Comparison of ENCODE assay signal across 22 mouse cellular contexts in genomic region chr3:149147916-149148315, GRCm38 (mm10).
A peak's percentile ranks its signal among the peaks of the same experiment; 100 is the strongest.
DNase-seq lines count a peak whose midpoint lies in the region; ATAC-seq lines count a peak whose summit lies in the region.
"Had no signal": no experiment of that assay in that cellular context is flagged by ENCODE, and none has a peak within 500 bp of the region (broad histone marks: within the 10 kb centered on the region; RNA-seq: fewer than 3 reads in every experiment).

No protein-coding gene starts in this region.

- H3K9me3 ChIP-seq in kidney, embryonic 15.5 days (replicated peaks) = no peaks in the 10 kb centered on the region
- no peaks in the 10 kb centered on the region for H3K9me3 ChIP-seq in kidney, embryonic 16.5 days (ENCODE audit: low read length)
- no peaks in the 10 kb centered on the region for H3K9me3 ChIP-seq in midbrain, embryonic 11.5 days (ENCODE audit: control insufficient read depth, low read length)
- H3K9me3 ChIP-seq in midbrain, embryonic 14.5 days (ENCODE audit: control insufficient read depth, low read length) = no peaks in the 10 kb centered on the region

- peaks cover 12% of the 10 kb centered on the region; the same call in 1 of the 2 replicates for H3K4me1 ChIP-seq in kidney, embryonic 15.5 days
- H3K4me1 ChIP-seq in kidney, embryonic 16.5 days (ENCODE audit: insufficient read depth, low read length) = 0 out of 2 replicates have a peak, but pooled peaks cover 6% of the 10 kb centered on the region
- no peaks in the 10 kb centered on the region for H3K4me1 ChIP-seq in midbrain, embryonic 11.5 days (ENCODE audit: control insufficient read depth, insufficient read depth, low read length)
- H3K4me1 ChIP-seq in midbrain, embryonic 14.5 days (ENCODE audit: control insufficient read depth, insufficient read depth, low read length) = no peaks in the 10 kb centered on the region

- DNase-seq in heart, adult 11 months = peak; percentile 61
- DNase-seq in heart, postnatal 36 days = no peak
- no peak for DNase-seq in kidney, postnatal 25 days
- DNase-seq in kidney, postnatal 10 days = no peak
- DNase-seq in midbrain, embryonic 11.5 days (ENCODE audit: low spot score, missing footprints) = peak; percentile 61
- no peak for DNase-seq in midbrain, embryonic 14.5 days
- DNase-seq: adrenal gland, adult 2 months; adrenal gland, adult 8-10 months; adrenal gland, postnatal 10 days; adrenal gland, postnatal 14 days; adrenal gland, postnatal 25 days; adrenal gland, postnatal 36 days; B cell, adult 2 months; cerebellum, adult 11 months; cerebellum, adult 11-12 months had no signal

- H3K36me3 ChIP-seq in kidney, embryonic 15.5 days = no peaks in the 10 kb centered on the region
- H3K36me3 ChIP-seq in kidney, embryonic 16.5 days (ENCODE audit: insufficient read depth, low read length) = no peaks in the 10 kb centered on the region
- H3K36me3 ChIP-seq in midbrain, embryonic 11.5 days (ENCODE audit: control insufficient read depth, insufficient read depth, low read length) = no peaks in the 10 kb centered on the region
- H3K36me3 ChIP-seq in midbrain, embryonic 14.5 days (ENCODE audit: control insufficient read depth, insufficient read depth, low read length) = no peaks in the 10 kb centered on the region
- H3K36me3 ChIP-seq: G1E had no signal

- H3K4me2 ChIP-seq in kidney, embryonic 15.5 days = 0 out of 2 replicates have a peak overlapping the region, but pooled peaks have one; percentile 7
- peak overlapping the region; percentile 20; the same call in 1 of the 2 replicates for H3K4me2 ChIP-seq in kidney, embryonic 16.5 days (replicated peaks; ENCODE audit: low read depth, low read length)
- no peak overlapping the region for H3K4me2 ChIP-seq in midbrain, embryonic 11.5 days
- H3K4me2 ChIP-seq in midbrain, embryonic 14.5 days (ENCODE audit: low read length) = no peak overlapping the region

- H3K9ac ChIP-seq in kidney, embryonic 15.5 days = no peak overlapping the region
- no peak overlapping the region for H3K9ac ChIP-seq in kidney, embryonic 16.5 days (replicated peaks; ENCODE audit: low read length)
- no peak overlapping the region for H3K9ac ChIP-seq in midbrain, embryonic 11.5 days (ENCODE audit: low read length)
- no peak overlapping the region for H3K9ac ChIP-seq in midbrain, embryonic 14.5 days (replicated peaks; ENCODE audit: low read length)

- 68% methylated on average over 6 of the region's 6 CpGs for WGBS in kidney, embryonic 15.5 days
- 60% methylated on average over 6 of the region's 6 CpGs for WGBS in kidney, embryonic 16.5 days
- WGBS in midbrain, embryonic 11.5 days = 96% methylated on average over 6 of the region's 6 CpGs
- WGBS in midbrain, embryonic 14.5 days = 96% methylated on average over 6 of the region's 6 CpGs

- H3K27me3 ChIP-seq in kidney, embryonic 15.5 days = no peaks in the 10 kb centered on the region
- no peaks in the 10 kb centered on the region for H3K27me3 ChIP-seq in kidney, embryonic 16.5 days (ENCODE audit: insufficient read depth, low read length)
- H3K27me3 ChIP-seq in midbrain, embryonic 11.5 days (ENCODE audit: control insufficient read depth, insufficient read depth, low read length) = no peaks in the 10 kb centered on the region
- H3K27me3 ChIP-seq in midbrain, embryonic 14.5 days (ENCODE audit: control insufficient read depth, insufficient read depth, low read length) = no peaks in the 10 kb centered on the region
- H3K27me3 ChIP-seq: CH12.LX, Patski had no signal

- intact Hi-C loops in heart, postnatal 36 days (cut with DNase I) = no loop called here

- no peak overlapping the region for H3K4me3 ChIP-seq in kidney, embryonic 15.5 days (replicated peaks)
- H3K4me3 ChIP-seq in kidney, embryonic 16.5 days (ENCODE audit: low read length) = no peak overlapping the region
- no peak overlapping the region for H3K4me3 ChIP-seq in midbrain, embryonic 11.5 days (ENCODE audit: low read depth, low read length)
- H3K4me3 ChIP-seq in midbrain, embryonic 14.5 days (replicated peaks; ENCODE audit: low read depth, low read length) = no peak overlapping the region

- ATAC-seq in kidney, embryonic 15.5 days (replicated peaks; ENCODE audit: low FRiP score) = no peak
- no peak for ATAC-seq in kidney, embryonic 16.5 days (ENCODE audit: low FRiP score, low TSS enrichment)
- no peak for ATAC-seq in midbrain, embryonic 11.5 days (ENCODE audit: low FRiP score)
- no peak for ATAC-seq in midbrain, embryonic 14.5 days (ENCODE audit: low FRiP score, low TSS enrichment)
- ATAC-seq: activated CD4-positive, CD25-positive, alpha-beta regulatory T cell, adult 4 months; CD4-positive, CD25-positive, alpha-beta regulatory T cell, adult 4 months had no signal

- peak overlapping the region; percentile 75 for H3K27ac ChIP-seq in kidney, embryonic 15.5 days
- peak overlapping the region; percentile 56; the same call in 1 of the 2 replicates for H3K27ac ChIP-seq in kidney, embryonic 16.5 days (ENCODE audit: low read length)
- no peak overlapping the region for H3K27ac ChIP-seq in midbrain, embryonic 11.5 days (ENCODE audit: low read depth, low read length)
- no peak overlapping the region for H3K27ac ChIP-seq in midbrain, embryonic 14.5 days (replicated peaks; ENCODE audit: low read depth, low read length)

Comparison
In these comparisons a context has a peak if more than half of its experiments do, and no peak if none do; other contexts are left out.
1. DNase-seq: peak in heart, adult 11 months (single experiment) and midbrain, embryonic 11.5 days (single experiment); none in heart, postnatal 36 days (0 of 2), kidney, postnatal 25 days (0 of 2), kidney, postnatal 10 days (single experiment) and midbrain, embryonic 14.5 days (single experiment).
2. H3K27ac ChIP-seq: peak in kidney, embryonic 15.5 days (single experiment) and kidney, embryonic 16.5 days (single experiment); none in midbrain, embryonic 11.5 days (single experiment) and midbrain, embryonic 14.5 days (single experiment).
3. H3K4me2 ChIP-seq: peak in kidney, embryonic 15.5 days (single experiment) and kidney, embryonic 16.5 days (single experiment); none in midbrain, embryonic 11.5 days (single experiment) and midbrain, embryonic 14.5 days (single experiment).